Mouse (Mus musculus) midbrain, embryonic 13.5 days (tissue): ENCODE data around the gene Lmtk2. TPM values are rescaled to one million over a fixed set of nuclear protein-coding genes. Genes with fewer than 3 reads are reported as not detected.

Experiments used
- ATAC-seq: fragments of 200-750 bp; cut with Nextera tagmentation; 2 replicates; pipeline ENCODE4 v1.8.0; 2017; ENCODE audit warnings: mild to moderate bottlenecking, moderate TSS enrichment, moderate library complexity
- H3K27ac ChIP-seq: fragments of 300-500 bp; sonication (generic); 2 replicates; pipeline ENCODE4 v1.5.1; 2015; ENCODE audit warnings: inconsistent platforms, mild to moderate bottlenecking, moderate library complexity
- H3K27me3 ChIP-seq: fragments of 300-500 bp; sonication (generic); 2 replicates; pipeline ENCODE4 v1.6.1; 2015; ENCODE audit warnings: mild to moderate bottlenecking, inconsistent platforms
- H3K36me3 ChIP-seq: fragments of 300-500 bp; sonication (generic); 2 replicates; pipeline ENCODE4 v1.6.1; 2015; ENCODE audit warnings: mild to moderate bottlenecking, inconsistent platforms
- H3K4me1 ChIP-seq: fragments of 300-500 bp; sonication (generic); replicated peaks from 2 replicates; pipeline ENCODE4 v1.6.1; 2015; ENCODE audit warnings: inconsistent platforms
- H3K4me2 ChIP-seq: fragments of 300-500 bp; sonication (generic); replicated peaks from 2 replicates; pipeline ENCODE4 v1.6.1; 2015; ENCODE audit warnings: moderate library complexity, mild to moderate bottlenecking, inconsistent platforms
- H3K4me3 ChIP-seq: fragments of 300-500 bp; sonication (generic); replicated peaks from 2 replicates; pipeline ENCODE4 v1.5.1; 2015; ENCODE audit warnings: mild to moderate bottlenecking, inconsistent platforms
- H3K9ac ChIP-seq: fragments of 300-500 bp; sonication (generic); replicated peaks from 2 replicates; pipeline ENCODE4 v1.6.1; 2015; ENCODE audit warnings: mild to moderate bottlenecking, inconsistent platforms
- H3K9me3 ChIP-seq: fragments of 300-500 bp; sonication (generic); 2 replicates; pipeline ENCODE4 v1.6.1; 2016; ENCODE audit warnings: mild to moderate bottlenecking, inconsistent platforms
- WGBS: fragments of 180-500 bp; shearing (Covaris S2); methylation state at CpG from one replicate; pipeline ENCODE4 v1.1.7; 2015; 5-methylcytosine and 5-hydroxymethylcytosine counted together
- polyA plus RNA-seq: library from polyadenylated mRNA; unstranded; fragments of >200 nt; fragmentation: Nextera tagmentation; extraction: Ambion mirVana; gene quantifications from 2 replicates; pipeline ENCODE4 v1.2.1, GENCODE M21; 2015

The Lmtk2 gene
- polyA plus RNA-seq, 1 experiment from 2014 or later = 7.7 TPM

GRCm38 (mm10) chr5:144204303-144204702 lies 104.1 kb downstream of the Lmtk2 start:
- ATAC-seq = no peak
- Histone ChIP-seq H3K27ac (no peak overlapping the region), H3K9ac (no peak overlapping the region), H3K4me3 (no peak overlapping the region), H3K4me1 (no peaks in the 10 kb centered on the region), H3K4me2 (no peak overlapping the region), H3K27me3 (no peaks in the 10 kb centered on the region), H3K9me3 (no peaks in the 10 kb centered on the region; the same call in 1 of the 2 replicates), H3K36me3 (peaks cover 89% of the 10 kb centered on the region)
- WGBS = 88% methylated on average over 12 of the region's 12 CpGs

- Histone ChIP-seq H3K9ac (no peak overlapping the region), H3K36me3 (peaks cover 89% of the 10 kb centered on the region), H3K27me3 (no peaks in the 10 kb centered on the region), H3K4me1 (no peaks in the 10 kb centered on the region), H3K4me3 (no peak overlapping the region), H3K4me2 (no peak overlapping the region), H3K9me3 (no peaks in the 10 kb centered on the region; the same call in 1 of the 2 replicates), H3K27ac (no peak overlapping the region)
- no peak for ATAC-seq
- 46% methylated on average over 10 of the region's 10 CpGs for WGBS
Observed at GRCm38 (mm10) chr5:144204911-144205310, 104.7 kb downstream of the Lmtk2 start.

GRCm38 (mm10) chr5:144206069-144206468 lies 105.8 kb downstream of the Lmtk2 start:
- Histone ChIP-seq H3K4me3 (no peak overlapping the region), H3K27ac (no peak overlapping the region), H3K4me1 (no peaks in the 10 kb centered on the region), H3K36me3 (peaks cover 89% of the 10 kb centered on the region), H3K4me2 (no peak overlapping the region), H3K9ac (no peak overlapping the region), H3K27me3 (no peaks in the 10 kb centered on the region), H3K9me3 (no peaks in the 10 kb centered on the region; the same call in 1 of the 2 replicates)
- 93% methylated on average over 15 of the region's 15 CpGs for WGBS
- ATAC-seq = no peak

DNA sequence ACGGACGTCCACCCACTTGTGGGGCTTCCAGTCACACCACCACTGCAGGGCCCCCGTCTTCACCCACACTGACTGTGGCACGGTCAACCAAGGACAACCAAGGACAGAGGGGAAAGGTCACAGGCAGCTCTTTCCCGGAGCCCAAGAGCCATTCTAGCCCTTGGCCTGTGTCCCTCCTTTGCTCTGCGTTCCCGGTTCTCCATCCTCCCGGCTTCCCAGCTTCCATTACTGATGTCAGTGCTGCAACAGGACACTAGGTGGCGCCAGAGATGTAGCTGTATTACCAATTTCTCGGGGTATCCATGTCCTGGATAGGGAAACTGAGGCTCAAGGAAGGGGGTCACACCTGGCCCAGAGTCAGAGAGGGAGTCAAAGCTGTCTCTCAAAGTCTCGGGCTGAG lies 107.2 kb downstream of the Lmtk2 start:
- H3K9ac ChIP-seq = no peak overlapping the region
- H3K36me3 ChIP-seq = peaks cover 89% of the 10 kb centered on the region
- 49% methylated on average over 11 of the region's 11 CpGs for whole genome bisulfite sequencing
- no peaks in the 10 kb centered on the region for H3K4me1 ChIP-seq
- H3K4me2 ChIP-seq = no peak overlapping the region
- H3K9me3 ChIP-seq = no peaks in the 10 kb centered on the region
- H3K4me3 ChIP-seq = no peak overlapping the region
- peak; percentile 55; the same call in 1 of the 2 replicates for ATAC-seq
- H3K27ac ChIP-seq = no peak overlapping the region
- no peaks in the 10 kb centered on the region for H3K27me3 ChIP-seq

DNA sequence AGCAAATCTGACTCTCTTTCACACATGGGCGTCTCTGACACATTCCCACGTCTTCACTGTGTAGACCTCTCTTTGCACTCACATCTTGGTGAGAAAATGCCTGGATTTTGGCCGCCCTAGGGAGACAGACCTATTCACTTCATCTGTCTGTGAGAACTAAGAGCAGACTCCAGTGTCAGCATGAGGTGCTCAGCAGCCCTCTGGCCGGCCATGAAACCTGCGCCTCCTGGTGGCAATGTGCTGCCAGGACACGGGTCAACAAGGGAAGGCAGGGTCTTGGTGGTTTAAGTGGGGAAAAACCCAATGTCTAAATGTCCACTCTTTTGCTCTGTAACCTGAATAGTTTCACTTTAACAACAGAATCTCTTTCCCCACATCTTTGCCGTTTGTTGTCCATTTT lies 114.2 kb downstream of the Lmtk2 start:
- no peak overlapping the region for H3K4me2 ChIP-seq
- H3K9ac ChIP-seq = no peak overlapping the region
- 29% methylated on average over 7 of the region's 7 CpGs for WGBS
- no peak overlapping the region for H3K27ac ChIP-seq
- no peak for ATAC-seq
- H3K27me3 ChIP-seq = no peaks in the 10 kb centered on the region
- peaks cover 1% of the 10 kb centered on the region; the same call in 1 of the 2 replicates for H3K4me1 ChIP-seq
- peaks cover 84% of the 10 kb centered on the region for H3K36me3 ChIP-seq
- H3K4me3 ChIP-seq = no peak overlapping the region
- H3K9me3 ChIP-seq = no peaks in the 10 kb centered on the region

- no peak overlapping the region for H3K27ac ChIP-seq
- H3K27me3 ChIP-seq = no peaks in the 10 kb centered on the region
- peaks cover 8% of the 10 kb centered on the region; the same call in 1 of the 2 replicates for H3K4me1 ChIP-seq
- ATAC-seq = no peak
- H3K4me2 ChIP-seq = no peak overlapping the region
- peaks cover 68% of the 10 kb centered on the region for H3K36me3 ChIP-seq
- 80% methylated on average over 2 of the region's 2 CpGs for WGBS
- no peak overlapping the region for H3K4me3 ChIP-seq
- no peaks in the 10 kb centered on the region for H3K9me3 ChIP-seq
- no peak overlapping the region for H3K9ac ChIP-seq
Observed at GRCm38 (mm10) chr5:144215992-144216391, 115.8 kb downstream of the Lmtk2 start.

DNA sequence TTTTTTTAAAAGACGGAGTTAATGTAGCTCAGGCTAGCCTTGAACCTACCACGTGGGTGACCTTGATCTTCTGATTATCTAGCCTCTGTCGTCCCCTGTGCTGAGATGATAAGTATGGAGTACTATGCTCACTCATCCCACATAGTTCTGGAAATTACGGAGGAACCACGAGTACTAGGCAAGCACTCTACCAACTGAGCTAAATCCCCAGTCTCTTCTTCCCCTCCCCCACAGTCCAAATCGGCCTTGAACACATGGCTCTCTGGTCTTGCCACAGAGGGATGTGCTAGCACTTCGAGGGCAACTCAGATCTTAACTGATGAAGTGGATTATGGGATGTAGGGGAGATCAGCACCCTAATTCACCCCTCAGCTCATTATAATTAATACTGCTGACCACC lies 117.8 kb downstream of the Lmtk2 start:
- no peak overlapping the region for H3K27ac ChIP-seq

GRCm38 (mm10) chr5:144219306-144219705 lies 119.1 kb downstream of the Lmtk2 start:
- no peak for ATAC-seq
- Histone ChIP-seq H3K4me1 (peaks cover 30% of the 10 kb centered on the region), H3K36me3 (peaks cover 37% of the 10 kb centered on the region), H3K4me2 (no peak overlapping the region), H3K27ac (no peak overlapping the region), H3K27me3 (no peaks in the 10 kb centered on the region), H3K4me3 (no peak overlapping the region), H3K9me3 (no peaks in the 10 kb centered on the region), H3K9ac (no peak overlapping the region)
- 77% methylated on average over 12 of the region's 12 CpGs for WGBS

More for the DNA sequence above, 117.8 kb downstream of the Lmtk2 start:
- H3K4me1 ChIP-seq = peaks cover 26% of the 10 kb centered on the region
- WGBS = 92% methylated on average over 7 of the region's 7 CpGs
- no peak overlapping the region for H3K9ac ChIP-seq
- peaks cover 49% of the 10 kb centered on the region for H3K36me3 ChIP-seq
- H3K27me3 ChIP-seq = no peaks in the 10 kb centered on the region
- H3K9me3 ChIP-seq = no peaks in the 10 kb centered on the region
- ATAC-seq = no peak
- no peak overlapping the region for H3K4me3 ChIP-seq
- H3K4me2 ChIP-seq = no peak overlapping the region

- no peak for ATAC-seq
- H3K27me3 ChIP-seq = no peaks in the 10 kb centered on the region
Observed at GRCm38 (mm10) chr5:144219936-144220335, 119.7 kb downstream of the Lmtk2 start.

DNA sequence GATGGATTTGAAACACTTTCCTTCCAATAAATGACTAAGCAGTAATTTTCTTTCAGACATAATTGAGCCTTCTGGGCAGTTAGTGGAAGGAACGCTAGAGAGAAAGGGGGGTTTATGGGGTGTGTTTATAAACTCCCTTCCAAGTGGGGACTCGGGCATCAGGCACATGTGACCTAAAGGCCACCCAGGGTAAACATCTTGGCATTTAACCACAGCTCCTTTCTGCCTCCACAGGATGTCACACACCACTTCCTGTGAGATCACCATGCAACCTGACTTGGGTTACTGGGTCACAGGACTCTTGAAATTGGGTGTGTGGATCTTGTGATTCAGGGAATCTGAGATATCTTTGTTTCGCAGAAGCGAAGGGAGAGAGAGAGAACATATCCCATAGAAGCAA lies 121.1 kb downstream of the Lmtk2 start:
- Histone ChIP-seq H3K4me1 (peaks cover 34% of the 10 kb centered on the region), H3K36me3 (peaks cover 19% of the 10 kb centered on the region), H3K27ac (no peak overlapping the region), H3K9ac (no peak overlapping the region), H3K4me2 (no peak overlapping the region), H3K9me3 (no peaks in the 10 kb centered on the region), H3K4me3 (no peak overlapping the region), H3K27me3 (no peaks in the 10 kb centered on the region)
- ATAC-seq = no peak
- WGBS = 83% methylated on average over 4 of the region's 4 CpGs

More at GRCm38 (mm10) chr5:144219936-144220335, 119.7 kb downstream of the Lmtk2 start:
- no peak overlapping the region for H3K4me2 ChIP-seq
- peaks cover 34% of the 10 kb centered on the region for H3K4me1 ChIP-seq
- H3K27ac ChIP-seq = no peak overlapping the region
- no peak overlapping the region for H3K9ac ChIP-seq
- no peaks in the 10 kb centered on the region for H3K9me3 ChIP-seq
- H3K36me3 ChIP-seq = peaks cover 32% of the 10 kb centered on the region
- H3K4me3 ChIP-seq = no peak overlapping the region
- WGBS = 90% methylated on average over 5 of the region's 5 CpGs

DNA sequence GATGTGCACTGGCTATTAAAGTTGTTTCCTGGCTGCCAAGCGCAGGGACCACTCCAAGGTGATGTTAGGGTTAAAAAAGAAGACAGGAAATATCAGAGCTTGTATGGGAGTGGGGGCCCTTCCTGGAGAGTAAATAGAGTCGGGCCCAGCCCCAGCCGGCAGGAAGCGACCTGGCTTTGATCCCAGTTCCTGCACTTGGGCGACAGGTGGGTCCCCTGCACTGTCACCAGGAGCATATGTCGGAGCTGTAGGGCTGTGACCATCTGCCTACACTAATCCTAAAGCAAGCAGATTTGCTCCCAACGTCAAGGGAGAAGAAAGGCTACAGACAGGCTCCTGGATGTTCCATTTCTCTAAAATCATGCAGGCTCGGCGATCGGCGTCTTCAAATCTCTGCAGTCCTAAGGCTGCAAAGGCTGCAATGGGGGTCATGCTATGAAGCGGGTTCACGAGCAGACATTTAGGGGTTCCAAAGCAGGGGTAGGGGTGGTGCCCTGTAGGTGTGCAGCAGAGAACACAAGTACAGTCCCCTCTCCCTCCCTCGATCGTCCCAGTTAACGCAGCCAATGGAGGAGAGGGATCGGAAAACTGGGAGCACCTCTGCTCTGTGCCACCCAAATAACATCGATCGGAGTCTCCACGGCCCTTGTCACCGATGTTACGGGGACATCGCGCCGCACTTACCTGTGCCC lies 122.7 kb downstream of the Lmtk2 start:
- peak; percentile 88 for ATAC-seq
- Histone ChIP-seq H3K4me1 (peaks cover 34% of the 10 kb centered on the region), H3K4me2 (peak overlapping the region; percentile 89), H3K4me3 (peak overlapping the region; percentile 82), H3K9me3 (no peaks in the 10 kb centered on the region), H3K36me3 (peaks cover 5% of the 10 kb centered on the region; the same call in 1 of the 2 replicates), H3K27me3 (no peaks in the 10 kb centered on the region), H3K9ac (peak overlapping the region; percentile 86), H3K27ac (peak overlapping the region; percentile 72)
- WGBS = 3% methylated on average over 25 of the region's 25 CpGs

- ATAC-seq = peak; percentile 98
- peak within 1 kb of the TSS; percentile 82 for H3K4me3 ChIP-seq
- 1% methylated on average over 37 of the region's 37 CpGs for WGBS
- H3K4me2 ChIP-seq = peak within 1 kb of the TSS; percentile 89
- 0 out of 2 replicates have a peak, but pooled peaks cover under 1% of the 10 kb centered on the region for H3K36me3 ChIP-seq
- H3K4me1 ChIP-seq = peaks cover 34% of the 10 kb centered on the region
- H3K27me3 ChIP-seq = no peaks in the 10 kb centered on the region
- H3K9ac ChIP-seq = peak within 1 kb of the TSS; percentile 86
- peak within 1 kb of the TSS; percentile 84 for H3K27ac ChIP-seq
- H3K9me3 ChIP-seq = no peaks in the 10 kb centered on the region
Observed at GRCm38 (mm10) chr5:144223503-144223862, 123.2 kb downstream of the Lmtk2 start, which contains the start of gene Tecpr1. Gene Tecpr1, minus strand, starts transcription at chr5:144223615.
